ENCODE assay signal across 8 mouse cellular contexts in the genomic region with DNA sequence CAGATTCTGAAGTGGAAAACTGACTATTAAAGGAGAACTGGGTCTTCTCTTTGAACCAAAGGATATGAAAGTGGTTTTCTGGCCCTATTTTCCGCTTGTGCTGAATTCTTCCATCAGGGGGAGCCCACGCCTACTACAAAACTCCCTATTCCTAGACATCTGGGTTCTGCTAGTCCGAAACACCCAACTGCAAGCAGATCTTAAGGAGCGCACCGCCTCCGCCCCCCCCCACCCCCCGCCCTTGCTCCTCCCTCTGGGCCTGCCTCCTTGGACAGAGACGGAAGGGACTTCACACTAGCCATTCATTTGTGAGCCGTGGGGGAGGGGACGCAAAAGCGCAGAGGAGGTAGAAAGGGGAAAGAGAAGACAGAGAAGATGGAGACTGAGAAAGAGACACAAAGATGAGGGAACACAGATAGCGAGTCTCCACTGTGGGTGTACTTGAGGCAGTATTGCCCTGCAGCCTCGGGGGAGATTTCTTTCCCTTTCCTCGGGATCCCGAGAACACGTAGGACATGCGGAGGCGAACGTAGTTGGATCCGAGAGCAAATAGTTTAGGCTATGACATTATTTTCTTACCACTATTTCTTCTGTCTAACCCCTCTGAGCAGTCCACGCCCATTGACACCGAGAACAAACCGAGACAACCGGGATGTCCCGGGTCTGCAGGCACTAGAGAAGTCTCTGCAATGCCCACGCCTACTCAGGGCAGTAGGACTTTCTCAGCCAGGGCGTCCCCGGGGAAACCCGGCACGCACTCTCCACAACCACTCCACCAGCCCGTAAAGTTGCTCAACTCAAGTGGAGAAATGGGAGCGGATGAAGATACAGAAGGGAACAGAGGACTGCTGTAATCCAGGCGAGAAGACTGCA. TPM values are rescaled to one million over a fixed set of nuclear protein-coding genes. Genes with fewer than 3 reads are reported as not detected.
DNase-seq lines count a peak whose midpoint lies in the region; ATAC-seq and TF ChIP-seq lines count a peak whose summit lies in the region.

No protein-coding gene starts in this region.

- H3K36me3 ChIP-seq in forebrain, embryonic 10.5 days (replicated peaks), result no peaks in the 10 kb centered on the region
- no peaks in the 10 kb centered on the region for H3K36me3 ChIP-seq in heart, embryonic 14.5 days (ENCODE audit: control insufficient read depth, insufficient read depth, low read length)
- H3K36me3 ChIP-seq in liver, adult 2 months (ENCODE audit: control insufficient read depth, insufficient read depth, low read length), result no peaks in the 10 kb centered on the region
- no peaks in the 10 kb centered on the region for H3K36me3 ChIP-seq in stomach, embryonic 14.5 days (ENCODE audit: control insufficient read depth, insufficient read depth, low read length)

- DNase-seq in CD4-positive helper T cell, adult 2 months (ENCODE audit: low read depth, low spot score), result peak; percentile 59
- DNase-seq in brain, adult 2 months (ENCODE audit: low read depth, low spot score), result peak; percentile 87
- peak; percentile 92 for DNase-seq in forebrain, embryonic 10.5 days (ENCODE audit: extremely low spot score, low spot score)
- peak; percentile 85 for DNase-seq in kidney, postnatal 10 days
- peak; percentile 61 for DNase-seq in liver, adult 2 months (ENCODE audit: extremely low read depth, low read depth, low spot score)
- DNase-seq in monocyte, adult 2 months (ENCODE audit: low read depth in 1 of 2, low spot score in 2 of 2), result peak; percentile 33 to 49

- no peaks in the 10 kb centered on the region for H3K9me3 ChIP-seq in forebrain, embryonic 10.5 days
- H3K9me3 ChIP-seq in heart, embryonic 14.5 days (ENCODE audit: control insufficient read depth, low read length), result no peaks in the 10 kb centered on the region
- H3K9me3 ChIP-seq in stomach, embryonic 14.5 days (ENCODE audit: control insufficient read depth, low read depth, low read length), result no peaks in the 10 kb centered on the region

- H3K79me2 ChIP-seq in liver, adult 2 months (ENCODE audit: control insufficient read depth, insufficient read depth, low read length), result no peaks in the 10 kb centered on the region

- H3K27ac ChIP-seq in forebrain, embryonic 10.5 days, result peak overlapping the region; percentile 95
- peak overlapping the region; percentile 93 to 96 for H3K27ac ChIP-seq in heart, embryonic 14.5 days (replicated peaks in 1 of 2; ENCODE audit: control insufficient read depth in 1 of 2, insufficient read depth in 1 of 2, low read depth in 2 of 2, low read length in 2 of 2)
- no peak overlapping the region for H3K27ac ChIP-seq in liver, adult 2 months (replicated peaks; ENCODE audit: insufficient read depth, low read depth, low read length)
- H3K27ac ChIP-seq in stomach, embryonic 14.5 days (ENCODE audit: low read length), result peak overlapping the region; percentile 95

- TF ChIP-seq CTCF in liver, adult 2 months (IDR thresholded peaks at IDR 0.05; ENCODE audit: low read depth, low read length), result peak; percentile 37; the same call in 1 of the 2 replicates

- H3K4me1 ChIP-seq in forebrain, embryonic 10.5 days, result peaks cover 55% of the 10 kb centered on the region
- peaks cover 2 to 21% of the 10 kb centered on the region in 2 experiments for H3K4me1 ChIP-seq in heart, embryonic 14.5 days (ENCODE audit: control insufficient read depth in 2 of 2, insufficient read depth in 2 of 2, low read length in 2 of 2)
- H3K4me1 ChIP-seq in liver, adult 2 months (ENCODE audit: control insufficient read depth, insufficient read depth, low read length), result peaks cover 15% of the 10 kb centered on the region; the same call in 1 of the 2 replicates
- peaks cover 12% of the 10 kb centered on the region for H3K4me1 ChIP-seq in stomach, embryonic 14.5 days (ENCODE audit: control insufficient read depth, insufficient read depth, low read length)

- WGBS in forebrain, embryonic 10.5 days, result 0% methylated on average over 33 of the region's 33 CpGs
- under 1% methylated on average over 33 of the region's 33 CpGs for WGBS in heart, embryonic 14.5 days
- WGBS in liver, adult 2 months, result 1% methylated on average over 33 of the region's 33 CpGs
- under 1% methylated on average over 33 of the region's 33 CpGs for WGBS in stomach, embryonic 14.5 days

- H3K4me2 ChIP-seq in heart, embryonic 14.5 days (ENCODE audit: low read length), result peak overlapping the region; percentile 91
- H3K4me2 ChIP-seq in stomach, embryonic 14.5 days (replicated peaks; ENCODE audit: low read depth, low read length), result peak overlapping the region; percentile 75

- peaks cover 10% of the 10 kb centered on the region; the same call in 1 of the 2 replicates for H3K27me3 ChIP-seq in forebrain, embryonic 10.5 days (ENCODE audit: poor library complexity, severe bottlenecking)
- no peaks in the 10 kb centered on the region for H3K27me3 ChIP-seq in heart, embryonic 14.5 days (ENCODE audit: control insufficient read depth, insufficient read depth, low read length)
- H3K27me3 ChIP-seq in liver, adult 2 months (ENCODE audit: control insufficient read depth, insufficient read depth, low read length), result peaks cover 12% of the 10 kb centered on the region; the same call in 1 of the 2 replicates
- H3K27me3 ChIP-seq in stomach, embryonic 14.5 days (ENCODE audit: control insufficient read depth, insufficient read depth, low read length), result no peaks in the 10 kb centered on the region

- TF ChIP-seq POLR2A in liver, adult 2 months (IDR thresholded peaks at IDR 0.05; ENCODE audit: extremely low read depth, insufficient read depth, low read length), result no peak

- H3K9ac ChIP-seq in heart, embryonic 14.5 days (ENCODE audit: low read length), result peak overlapping the region; percentile 91
- H3K9ac ChIP-seq in liver, adult 2 months (ENCODE audit: low read depth, low read length), result no peak overlapping the region
- H3K9ac ChIP-seq in stomach, embryonic 14.5 days (replicated peaks; ENCODE audit: low read depth, low read length), result peak overlapping the region; percentile 60

- peak; percentile 81 for ATAC-seq in heart, embryonic 14.5 days (ENCODE audit: insufficient number of reproducible peaks, insufficient read depth, low FRiP score, low read depth)
- ATAC-seq in stomach, embryonic 14.5 days (ENCODE audit: insufficient number of reproducible peaks, insufficient read depth, low FRiP score, low read depth), result peak; percentile 89

- peak overlapping the region; percentile 74 for H3K4me3 ChIP-seq in forebrain, embryonic 10.5 days
- peak overlapping the region; percentile 65 to 77 for H3K4me3 ChIP-seq in heart, embryonic 14.5 days (ENCODE audit: control insufficient read depth in 1 of 2, insufficient read depth in 1 of 2, low read depth in 1 of 2, low read length in 2 of 2)
- peak overlapping the region; percentile 60 for H3K4me3 ChIP-seq in liver, adult 2 months (ENCODE audit: insufficient read depth, low read depth, low read length)
- H3K4me3 ChIP-seq in stomach, embryonic 14.5 days (ENCODE audit: low read depth, low read length), result peak overlapping the region; percentile 55

RNA-seq across cellular contexts. Expression of gene Vcan, which starts 1.8 kb away (rescaled TPM):
- 27.3 and 38.5 TPM in 2 replicates for polyA plus RNA-seq in forebrain, embryonic 10.5 days (2016; fragmentation: Nextera tagmentation; extraction: Ambion mirVana)
- 71.8 and 73.0 TPM in 2 replicates for polyA plus RNA-seq in heart, embryonic 14.5 days (2014; fragmentation: Nextera tagmentation; extraction: Ambion mirVana)
- total RNA-seq in liver, adult 2 months (2014; rRNA removed), result 0.09 and 1.7 TPM in 2 replicates
- 0.02 TPM in 1 of 2 replicates, not detected in the other for polyA plus RNA-seq in liver, adult 2 months (2012; rRNA removed)
- 64.8 and 66.9 TPM in 2 replicates for polyA plus RNA-seq in stomach, embryonic 14.5 days (2014; fragmentation: Nextera tagmentation; extraction: Ambion mirVana)

Comparison
In these comparisons a context has a peak if more than half of its experiments do, and no peak if none do; other contexts are left out.
1. DNase-seq: peak in every context shown above with its lines; median percentile 92 in forebrain, embryonic 10.5 days; 87 in brain, adult 2 months; 85 in kidney, postnatal 10 days; 61 in liver, adult 2 months; 59 in CD4-positive helper T cell, adult 2 months; 41 in monocyte, adult 2 months.
2. RNA of gene Vcan, which starts 1.8 kb away (polyA plus RNA-seq): 71.8 to 73.0 TPM in heart, embryonic 14.5 days, 64.8 to 66.9 TPM in stomach, embryonic 14.5 days and 27.3 to 38.5 TPM in forebrain, embryonic 10.5 days; 0.02 TPM in liver, adult 2 months; every median in the first group is over 10 times any median in the second.
3. Peak in every context shown above with its lines, with median percentiles within 50 percentile points of each other: H3K4me3 ChIP-seq.